Mouse (Mus musculus) activated CD4-positive, CD25-positive, alpha-beta regulatory T cell, adult 4 months (primary cell): ENCODE data around the gene Wipf2. TPM values are rescaled to one million over a fixed set of nuclear protein-coding genes. Genes with fewer than 3 reads are reported as not detected.
"Not testable (repeated sequence)": the region's sequence is repeated elsewhere in the genome, so short reads cannot be mapped to it uniquely, and the experiment has no call there.

Experiments
- ATAC-seq: one replicate; pipeline ENCODE4 v1.8.0; 2017
- polyA plus RNA-seq, 2 experiments: library from polyadenylated mRNA; unstranded; fragments of 100-300 nt; shearing (Covaris generic); gene quantifications; one replicate each; pipeline ENCODE4 v1.2.1; 2017

Wipf2 gene
- polyA plus RNA-seq, 2 experiments from 2014 or later = 10.9 to 12.3 TPM

- ATAC-seq = no peak
These were observed 47.0 kb downstream of the Wipf2 start for GRCm38 (mm10) chr11:98910415-98910814.

- ATAC-seq = no peak
These were observed 48.1 kb downstream of the Wipf2 start for GRCm38 (mm10) chr11:98911498-98911897.

DNA sequence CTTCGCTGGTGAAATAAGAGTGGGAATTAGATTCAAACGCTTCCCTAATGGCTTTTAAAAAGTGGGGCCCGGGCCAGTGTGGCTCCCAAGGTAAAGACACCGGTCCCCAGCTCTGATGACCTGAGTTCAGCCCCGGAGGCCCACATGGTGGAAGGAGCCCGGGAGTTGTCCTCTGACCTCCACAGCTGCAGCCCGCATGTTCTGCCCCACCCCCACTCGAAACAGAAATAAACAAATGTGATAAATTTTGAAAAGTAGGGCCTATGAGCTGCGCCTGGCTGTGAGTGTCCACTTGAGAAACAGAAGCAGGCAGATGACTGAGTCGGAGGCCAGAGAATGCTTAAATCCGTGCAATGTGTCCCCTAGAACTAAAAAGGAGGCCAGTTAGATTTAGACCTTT lies 50.8 kb downstream of the Wipf2 start:
- no peak for ATAC-seq

GRCm38 (mm10) chr11:98916376-98916775 lies 52.9 kb downstream of the Wipf2 start:
- ATAC-seq = not testable (repeated sequence)

GRCm38 (mm10) chr11:98917428-98918005 lies 54.1 kb downstream of the Wipf2 start:
- no peak for ATAC-seq

DNA sequence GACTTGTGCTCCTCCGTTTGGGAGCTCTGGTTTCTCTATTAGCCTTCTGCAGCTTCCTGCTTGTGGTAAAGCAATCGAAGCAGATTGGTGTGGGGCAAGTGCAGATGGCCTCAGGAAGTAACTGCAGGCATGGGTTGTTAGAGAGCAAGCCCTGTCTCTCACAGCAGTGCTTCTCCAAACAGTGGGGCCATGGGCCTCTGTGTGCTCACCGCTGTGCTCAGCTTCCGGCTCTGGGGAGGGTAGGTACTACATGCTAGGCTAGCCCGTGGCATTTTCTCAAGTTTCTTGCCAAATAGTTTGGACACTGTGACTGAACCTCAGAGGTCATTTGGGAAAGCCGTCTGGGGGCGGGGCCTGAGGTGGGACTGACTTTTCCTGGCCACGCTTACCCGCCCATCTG lies 54.8 kb downstream of the Wipf2 start:
- peak; percentile 65 for ATAC-seq

DNA sequence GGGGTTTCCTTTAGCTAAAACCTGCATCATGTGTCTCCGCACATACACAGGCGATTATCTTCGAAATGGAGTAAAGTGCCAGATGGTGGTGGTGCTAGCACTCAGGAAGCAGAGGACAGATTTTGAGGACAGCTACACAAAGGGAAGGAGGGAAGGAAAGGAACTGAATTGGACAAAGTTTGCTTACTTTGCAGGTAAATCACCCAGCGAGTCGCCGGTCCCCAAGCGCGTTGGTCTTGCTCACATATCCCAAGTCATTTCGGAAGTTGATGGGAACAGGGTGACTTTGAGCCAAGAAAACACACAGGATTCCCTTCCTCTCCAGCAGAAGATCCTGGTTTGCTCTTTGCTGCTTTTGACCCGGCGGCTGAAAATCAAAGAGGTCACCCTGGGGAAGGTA lies 55.6 kb downstream of the Wipf2 start:
- ATAC-seq = no peak

- ATAC-seq = not testable (repeated sequence)
These were observed 58.4 kb downstream of the Wipf2 start for GRCm38 (mm10) chr11:98921813-98922212.

DNA sequence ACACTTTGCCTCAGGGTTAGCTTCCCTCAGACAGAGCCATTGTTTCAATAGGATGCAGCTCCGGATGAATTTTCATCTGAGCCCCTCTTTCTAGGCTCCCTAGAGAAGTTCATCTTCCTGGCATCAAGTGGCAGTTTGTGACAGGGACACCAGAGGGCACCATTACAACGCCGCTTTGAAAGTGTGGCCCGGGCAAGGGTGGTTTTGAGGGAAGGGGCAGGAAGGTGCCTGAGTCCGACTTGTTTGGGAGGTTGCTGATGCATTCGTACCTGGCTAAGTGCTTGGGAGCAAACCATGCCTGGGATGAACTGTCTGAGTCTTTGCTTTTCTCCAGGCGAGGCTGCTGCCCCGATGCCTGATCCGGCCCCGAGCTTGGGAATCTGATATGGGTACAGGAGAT lies 58.9 kb downstream of the Wipf2 start:
- peak; percentile 44 for ATAC-seq

GRCm38 (mm10) chr11:98922851-98923711 lies 59.6 kb downstream of the Wipf2 start:
- ATAC-seq = not testable (repeated sequence)

DNA sequence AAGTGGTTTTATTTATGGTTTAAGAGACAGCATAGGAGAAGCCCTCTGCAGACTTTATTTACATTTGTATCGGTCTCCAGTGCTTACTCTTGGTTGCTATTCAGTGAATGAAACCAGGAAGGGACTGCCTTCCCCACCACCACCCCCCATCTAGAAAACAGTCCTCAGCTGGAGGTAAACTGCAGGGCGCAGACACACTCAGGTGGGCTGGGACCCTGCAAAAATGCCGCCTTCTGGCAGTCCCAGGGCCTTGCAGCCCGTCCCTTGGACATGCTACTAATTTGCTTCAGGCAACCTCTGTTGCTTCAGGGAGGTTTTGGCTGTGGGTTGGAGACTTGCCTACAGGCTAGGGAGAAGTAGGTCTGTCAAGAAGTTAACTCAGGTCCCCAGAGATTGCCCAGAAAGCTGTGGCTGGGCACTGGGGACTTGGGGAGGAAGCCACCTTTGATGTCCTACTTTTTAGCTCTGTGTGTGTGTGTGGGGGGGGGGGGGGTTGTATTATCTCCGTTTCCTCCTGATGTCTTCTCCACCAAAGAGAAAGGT lies 61.3 kb downstream of the Wipf2 start:
- ATAC-seq = no peak

DNA sequence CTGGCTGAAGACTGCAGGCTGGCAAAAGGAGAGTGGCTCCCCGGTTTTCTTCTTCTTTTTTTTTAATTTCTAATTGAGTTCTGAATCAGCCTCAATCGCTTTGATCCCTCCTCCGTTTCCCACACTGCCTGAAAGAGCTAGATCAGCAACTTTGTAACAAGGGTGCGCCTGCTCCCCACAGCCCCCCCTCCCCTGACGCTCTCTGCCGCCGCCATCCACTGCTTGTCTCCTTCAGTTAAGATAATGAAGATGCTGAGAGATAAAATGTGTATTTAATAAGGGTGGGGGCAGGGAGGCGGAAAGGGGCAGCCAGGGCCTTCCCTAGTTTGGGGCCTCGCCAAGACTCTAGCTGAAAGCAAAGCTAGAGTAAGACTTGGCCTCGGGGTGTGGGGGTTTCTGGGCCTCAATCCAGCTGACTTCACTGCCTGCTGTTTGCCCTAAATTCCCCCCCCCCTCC lies 61.9 kb downstream of the Wipf2 start:
- peak; percentile 50 for ATAC-seq

DNA sequence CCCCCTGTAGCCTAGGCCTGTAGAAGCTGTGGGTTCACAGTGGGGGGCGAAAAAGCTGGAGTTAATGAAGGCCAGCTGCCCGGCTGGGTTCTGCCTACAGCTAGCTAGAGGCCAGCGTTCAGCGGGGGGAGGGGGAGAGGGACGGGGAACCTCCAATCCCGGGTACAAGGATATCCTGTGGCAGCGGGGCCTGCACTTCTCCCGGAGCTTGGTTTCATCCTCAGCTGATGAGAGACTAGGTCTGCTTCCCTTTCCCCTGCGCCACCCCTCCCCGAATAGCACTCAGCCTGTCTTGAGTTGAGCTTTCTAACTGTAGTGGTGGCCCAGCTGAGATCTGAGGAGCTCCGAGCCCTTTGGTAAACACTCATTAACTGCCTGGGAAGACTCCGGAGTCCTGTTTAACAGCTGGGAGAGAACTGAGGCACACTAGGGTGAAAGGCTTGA lies 62.5 kb downstream of the Wipf2 start:
- ATAC-seq = no peak

GRCm38 (mm10) chr11:98926553-98926952 lies 63.1 kb downstream of the Wipf2 start:
- ATAC-seq = no peak

GRCm38 (mm10) chr11:98927438-98928076 lies 64.1 kb downstream of the Wipf2 start, which contains the start of gene Rara:
Rara (plus strand) TSS chr11:98927818.
- ATAC-seq = no peak

DNA sequence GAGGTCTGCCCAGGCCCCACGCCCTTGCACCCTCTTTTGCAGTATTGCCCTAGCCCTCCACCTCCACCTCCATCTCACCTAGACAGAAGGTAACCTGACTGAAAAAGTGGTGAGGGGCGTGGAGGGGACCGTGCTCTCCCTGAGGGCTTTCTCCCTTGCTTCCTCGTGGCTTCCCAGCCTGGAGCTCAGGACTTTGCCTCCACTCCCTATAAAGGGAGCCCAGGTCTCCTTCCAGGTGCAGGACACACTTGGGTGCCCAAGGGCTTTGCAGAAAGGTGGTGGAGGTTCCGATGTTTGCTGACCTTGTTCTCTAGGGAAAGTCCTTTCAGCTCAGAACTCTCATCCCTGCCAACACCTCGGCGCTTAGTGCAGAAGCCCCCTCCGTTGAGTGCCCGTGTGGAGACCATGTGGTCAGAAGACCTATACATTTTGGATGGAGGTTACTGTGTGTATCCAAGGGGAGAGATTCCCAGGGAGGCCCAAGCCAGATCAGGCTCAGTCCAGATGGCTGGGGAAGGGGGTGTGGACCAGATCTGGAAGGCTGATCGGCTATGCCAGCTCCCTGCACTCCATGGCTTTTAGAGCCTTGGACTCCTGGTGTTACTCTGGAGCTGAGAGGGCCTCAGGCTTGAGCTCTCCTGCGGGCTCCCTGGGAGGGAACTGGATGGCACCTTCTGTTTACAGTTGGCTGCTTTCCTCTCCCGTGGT lies 64.9 kb downstream of the Wipf2 start:
- no peak for ATAC-seq

DNA sequence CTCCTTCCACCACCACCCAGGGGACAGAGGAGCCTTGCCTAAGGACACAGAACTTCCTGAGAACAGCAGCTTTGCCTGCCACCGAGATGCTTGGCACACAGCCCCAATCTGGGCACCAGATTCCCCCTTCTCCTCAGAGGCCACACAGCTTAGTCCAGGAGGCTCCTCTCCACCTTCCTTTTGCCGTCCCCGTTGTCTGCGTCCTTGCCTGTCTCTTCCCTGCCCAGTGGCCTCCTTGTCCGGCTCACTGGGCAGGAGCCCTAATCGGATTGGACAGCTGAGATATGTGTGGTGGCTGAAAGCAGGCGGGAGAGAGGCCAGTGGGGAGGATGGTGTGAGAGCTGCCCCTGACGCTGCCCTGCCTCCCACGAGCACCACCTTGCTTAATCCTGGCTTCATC lies 66.1 kb downstream of the Wipf2 start:
- no peak for ATAC-seq

- ATAC-seq = no peak
These were observed 66.7 kb downstream of the Wipf2 start for GRCm38 (mm10) chr11:98930127-98930601.

DNA sequence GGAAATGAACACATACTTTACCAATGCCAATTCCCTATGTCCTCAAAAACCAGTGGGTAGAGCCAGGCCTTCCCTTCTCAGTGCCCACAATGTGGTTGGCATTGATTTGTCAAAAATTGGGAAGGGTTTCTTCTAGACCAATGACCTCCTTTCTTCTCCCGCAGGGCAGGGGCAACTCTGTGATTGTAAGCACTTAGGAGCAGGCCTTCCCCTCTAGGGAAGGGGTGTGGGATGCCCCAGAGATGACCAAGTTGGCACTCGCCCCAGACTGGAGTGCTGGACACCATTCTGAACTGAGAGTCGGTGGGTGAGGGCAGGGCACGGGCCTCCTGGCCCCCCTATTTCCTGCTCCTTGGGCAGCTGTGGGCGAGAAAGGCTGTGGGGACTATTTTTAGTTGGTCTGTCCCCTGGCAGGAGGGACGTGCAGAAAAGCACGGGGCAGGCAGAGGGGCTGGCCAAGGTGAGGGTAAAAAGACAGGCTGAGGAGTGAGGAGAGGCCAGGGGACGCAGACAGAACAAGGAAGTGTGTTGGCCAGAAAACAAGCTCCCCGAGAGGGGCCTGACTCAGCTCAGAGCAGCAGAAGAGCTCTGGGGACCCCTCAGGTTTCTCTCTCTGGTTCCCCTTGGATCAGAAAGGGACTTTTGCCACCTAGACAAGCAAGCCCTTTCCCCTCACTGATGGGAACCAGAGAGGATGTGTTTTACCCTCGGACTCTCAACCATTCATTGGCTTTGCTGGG lies 67.5 kb downstream of the Wipf2 start:
- ATAC-seq = no peak

GRCm38 (mm10) chr11:98931513-98932292 lies 68.3 kb downstream of the Wipf2 start:
- ATAC-seq = no peak
